Mouse (Mus musculus) testis, adult 2 months (tissue): Measurements from ENCODE around the gene Ucp1.

ENCODE experiments used
- CTCF ChIP-seq: fragments of 200-500 bp; IDR thresholded peaks from 2 replicates; pipeline ENCODE4 v1.5.1; 2012; ENCODE audit warnings: low read depth, mild to moderate bottlenecking, inconsistent platforms, low read length, moderate library complexity; ENCODE audit not compliant: control insufficient read depth, insufficient read depth, insufficient replicate concordance
- POLR2A ChIP-seq: fragments of 200-500 bp; IDR thresholded peaks from 2 replicates; pipeline ENCODE4 v1.6.1; 2012; ENCODE audit warnings: low read depth, mild to moderate bottlenecking, inconsistent platforms, low read length, moderate library complexity; ENCODE audit not compliant: control insufficient read depth

- TF ChIP-seq CTCF (no peak), POLR2A (no peak)
These were observed 32.2 kb downstream of the Ucp1 start for GRCm38 (mm10) chr8:83322374-83322773.
